Mouse (Mus musculus): Measurements from ENCODE around the gene Patz1. TPM values are rescaled to one million over a fixed set of nuclear protein-coding genes. Genes with fewer than 3 reads are reported as not detected.

The Patz1 gene
- polyA plus RNA-seq, 1 experiment from 2014 or later = 51.1 TPM

DNA sequence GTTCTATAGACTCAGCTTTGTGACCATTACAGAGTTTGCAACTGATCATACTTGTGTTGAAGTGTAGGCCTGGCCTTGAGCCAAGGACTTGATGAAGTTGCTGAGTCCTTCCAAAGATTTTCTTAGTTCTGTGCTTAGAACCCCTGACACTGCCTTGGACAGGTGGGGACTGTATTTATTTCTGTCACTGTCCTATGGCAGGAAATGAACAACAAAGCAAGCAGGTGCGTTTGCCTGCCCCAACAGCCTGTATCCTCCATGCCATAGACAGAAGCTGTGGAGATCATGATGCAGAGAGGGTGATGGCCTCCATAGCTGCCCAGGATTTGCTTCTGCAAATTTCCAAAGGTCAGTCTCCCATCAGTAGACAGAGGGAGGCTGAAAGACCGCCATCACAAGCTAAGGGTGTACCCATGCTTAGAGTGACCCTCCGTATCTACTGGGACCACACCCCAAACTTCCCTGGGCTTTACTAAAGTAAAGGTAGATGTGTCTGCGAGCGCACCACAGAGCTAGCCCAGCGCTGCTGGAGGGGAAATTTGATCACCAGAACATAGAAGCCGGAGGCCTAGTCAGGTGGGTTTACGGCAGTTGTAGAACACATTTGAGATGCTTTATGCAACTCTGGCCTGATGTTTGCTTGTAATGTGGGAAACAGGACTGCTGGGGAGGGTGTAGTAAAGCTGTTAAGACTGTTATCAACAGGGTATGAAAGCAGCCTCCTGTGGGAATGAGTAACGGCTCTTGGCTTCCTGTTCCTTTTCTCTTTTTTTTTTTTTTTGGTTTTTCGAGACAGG, 22.3 kb downstream of the Patz1 start:
- Histone ChIP-seq H3K9me3 (ENCODE audit: control insufficient read depth, low read depth, low read length) (no peaks in the 10 kb centered on the region), H3K4me1 (ENCODE audit: control insufficient read depth, insufficient read depth, low read length) (no peaks in the 10 kb centered on the region; the same call in 1 of the 2 replicates), H3K36me3 (ENCODE audit: control insufficient read depth, insufficient read depth, low read length) (peaks cover 57% of the 10 kb centered on the region), H3K27me3 (ENCODE audit: control insufficient read depth, insufficient read depth, low read length) (no peaks in the 10 kb centered on the region), H3K9ac (replicated peaks; ENCODE audit: low read depth, low read length) (no peak overlapping the region), H3K4me3 (ENCODE audit: low read depth, low read length) (no peak overlapping the region), H3K4me2 (replicated peaks; ENCODE audit: low read depth, low read length) (no peak overlapping the region), H3K27ac (ENCODE audit: low read length) (no peak overlapping the region)
- no peak for ATAC-seq (ENCODE audit: insufficient number of reproducible peaks, insufficient read depth, low FRiP score, low read depth)
- WGBS = 86% methylated on average over 9 of the region's 10 CpGs

DNA sequence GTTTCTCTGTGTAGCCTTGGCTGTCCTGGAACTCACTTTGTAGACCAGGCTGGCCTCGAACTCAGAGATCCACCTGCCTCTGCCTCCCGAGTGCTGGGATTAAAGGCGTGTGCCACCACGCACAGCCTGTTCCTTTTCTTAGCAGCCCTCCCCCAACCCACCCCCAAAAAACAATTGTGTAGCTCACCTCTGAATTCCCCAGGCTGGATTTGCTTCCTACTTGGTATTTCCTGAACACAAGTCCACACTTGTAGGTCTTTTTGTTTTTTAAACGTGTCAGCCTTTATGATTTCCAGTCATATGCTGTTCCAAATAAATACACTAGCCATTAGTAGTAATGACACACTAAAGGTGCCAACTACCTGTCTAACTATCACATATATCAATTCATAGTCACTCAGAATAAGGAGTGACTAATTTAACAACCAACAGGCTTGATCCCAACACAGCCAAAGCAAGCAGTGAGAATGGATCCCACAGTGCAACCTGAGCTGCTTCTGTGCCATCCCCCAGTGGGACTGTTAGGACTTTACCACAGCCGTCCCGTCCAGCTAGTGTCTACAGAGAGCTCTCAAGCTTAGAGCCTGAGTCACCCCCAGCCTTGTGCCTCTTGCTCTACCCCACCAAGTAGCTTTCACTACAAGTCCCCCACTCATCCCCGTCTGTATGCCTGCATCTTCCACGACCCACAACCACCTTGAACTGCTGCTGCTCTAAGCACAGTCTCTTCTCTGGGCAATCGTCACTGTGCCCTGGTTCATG, 23.1 kb downstream of the Patz1 start:
- no peak overlapping the region for H3K4me3 ChIP-seq (ENCODE audit: low read depth, low read length)
- no peaks in the 10 kb centered on the region for H3K27me3 ChIP-seq (ENCODE audit: control insufficient read depth, insufficient read depth, low read length)
- no peak overlapping the region for H3K27ac ChIP-seq (ENCODE audit: low read length)
- H3K4me2 ChIP-seq (replicated peaks; ENCODE audit: low read depth, low read length) = no peak overlapping the region
- no peak overlapping the region for H3K9ac ChIP-seq (replicated peaks; ENCODE audit: low read depth, low read length)
- WGBS = 84% methylated on average over 9 of the region's 10 CpGs
- no peaks in the 10 kb centered on the region; the same call in 1 of the 2 replicates for H3K4me1 ChIP-seq (ENCODE audit: control insufficient read depth, insufficient read depth, low read length)
- H3K36me3 ChIP-seq (ENCODE audit: control insufficient read depth, insufficient read depth, low read length) = peaks cover 50% of the 10 kb centered on the region
- no peaks in the 10 kb centered on the region for H3K9me3 ChIP-seq (ENCODE audit: control insufficient read depth, low read depth, low read length)
- ATAC-seq (ENCODE audit: insufficient number of reproducible peaks, insufficient read depth, low FRiP score, low read depth) = no peak

DNA sequence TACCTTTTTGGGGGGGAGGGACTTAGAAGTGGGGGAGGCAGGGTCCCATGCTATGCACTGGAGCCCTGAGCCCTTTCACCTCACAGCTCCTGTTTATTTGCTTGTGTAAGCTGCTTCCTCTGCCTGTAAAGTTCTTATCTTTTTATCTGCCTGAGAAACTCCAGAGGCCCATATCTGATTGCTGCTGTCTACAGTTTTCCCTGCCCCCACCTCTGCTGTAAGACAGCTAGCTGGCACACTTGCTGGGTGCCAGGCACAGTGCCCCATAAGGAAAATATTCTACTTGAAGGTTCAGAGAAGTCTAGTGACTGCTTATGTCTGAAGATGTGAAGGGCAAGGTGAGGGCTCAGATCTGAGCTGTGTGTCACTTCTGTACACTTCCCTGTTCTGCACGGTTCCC, 24.6 kb downstream of the Patz1 start:
- WGBS = 89% methylated on average over 1 of the region's 1 CpGs
- Histone ChIP-seq H3K27ac (ENCODE audit: low read length) (no peak overlapping the region), H3K27me3 (ENCODE audit: control insufficient read depth, insufficient read depth, low read length) (no peaks in the 10 kb centered on the region), H3K9me3 (ENCODE audit: control insufficient read depth, low read depth, low read length) (0 out of 2 replicates have a peak, but pooled peaks cover 3% of the 10 kb centered on the region), H3K4me1 (ENCODE audit: control insufficient read depth, insufficient read depth, low read length) (no peaks in the 10 kb centered on the region; the same call in 1 of the 2 replicates), H3K4me2 (replicated peaks; ENCODE audit: low read depth, low read length) (no peak overlapping the region), H3K9ac (replicated peaks; ENCODE audit: low read depth, low read length) (no peak overlapping the region), H3K36me3 (ENCODE audit: control insufficient read depth, insufficient read depth, low read length) (peaks cover 34% of the 10 kb centered on the region), H3K4me3 (ENCODE audit: low read depth, low read length) (no peak overlapping the region)
- no peak for ATAC-seq (ENCODE audit: insufficient number of reproducible peaks, insufficient read depth, low FRiP score, low read depth)

DNA sequence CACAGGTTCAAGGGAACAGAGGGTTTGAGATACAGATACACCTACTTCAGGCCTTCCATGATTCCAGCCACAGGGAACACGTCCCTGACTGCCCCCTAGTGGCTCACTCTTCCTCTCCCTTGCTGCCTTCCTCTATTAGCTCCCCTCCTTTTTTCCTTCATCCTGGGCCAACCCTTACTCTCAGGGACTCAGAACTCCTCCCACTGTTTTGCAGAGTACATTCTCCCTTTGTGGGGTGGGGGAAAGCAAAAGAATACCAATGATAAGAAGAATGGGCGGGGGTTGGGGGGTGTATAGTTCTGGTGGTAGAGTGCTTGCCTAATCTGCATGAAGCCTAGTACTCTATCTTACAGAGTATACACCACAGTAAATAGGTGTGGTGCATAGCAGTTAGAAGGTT, 25.5 kb downstream of the Patz1 start:
- Histone ChIP-seq H3K4me2 (replicated peaks; ENCODE audit: low read depth, low read length) (no peak overlapping the region), H3K9me3 (ENCODE audit: control insufficient read depth, low read depth, low read length) (0 out of 2 replicates have a peak, but pooled peaks cover 3% of the 10 kb centered on the region), H3K36me3 (ENCODE audit: control insufficient read depth, insufficient read depth, low read length) (peaks cover 26% of the 10 kb centered on the region), H3K9ac (replicated peaks; ENCODE audit: low read depth, low read length) (no peak overlapping the region), H3K4me3 (ENCODE audit: low read depth, low read length) (no peak overlapping the region), H3K27me3 (ENCODE audit: control insufficient read depth, insufficient read depth, low read length) (no peaks in the 10 kb centered on the region), H3K4me1 (ENCODE audit: control insufficient read depth, insufficient read depth, low read length) (no peaks in the 10 kb centered on the region; the same call in 1 of the 2 replicates), H3K27ac (ENCODE audit: low read length) (no peak overlapping the region)
- ATAC-seq (ENCODE audit: insufficient number of reproducible peaks, insufficient read depth, low FRiP score, low read depth) = peak; percentile 60; the same call in 1 of the 2 replicates
- 33% methylated on average over 2 of the region's 2 CpGs for WGBS

DNA sequence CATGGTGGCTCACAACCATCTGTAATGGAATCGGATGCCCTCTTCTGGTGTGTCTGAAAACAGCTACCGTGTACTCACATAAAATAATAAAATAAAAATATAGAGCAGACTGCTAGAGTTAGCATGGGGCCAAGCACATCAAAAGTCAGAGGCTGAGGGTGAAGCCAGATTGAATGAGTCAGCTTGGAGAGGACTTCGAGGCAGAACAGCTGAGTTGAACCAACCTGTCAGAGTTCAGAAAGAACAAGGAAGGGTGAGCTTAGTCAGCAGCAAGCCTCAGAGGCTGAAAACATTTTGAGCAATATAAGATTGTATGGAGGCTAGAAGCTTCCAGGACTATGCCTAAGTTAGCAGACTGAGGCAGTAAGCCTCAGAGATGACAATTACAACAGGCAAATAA, 29.6 kb downstream of the Patz1 start:
- WGBS = 78% methylated on average over 3 of the region's 3 CpGs
- 0 out of 2 replicates have a peak, but pooled peaks cover 3% of the 10 kb centered on the region for H3K9me3 ChIP-seq (ENCODE audit: control insufficient read depth, low read depth, low read length)
- no peak for ATAC-seq (ENCODE audit: insufficient number of reproducible peaks, insufficient read depth, low FRiP score, low read depth)
- H3K36me3 ChIP-seq (ENCODE audit: control insufficient read depth, insufficient read depth, low read length) = no peaks in the 10 kb centered on the region
- no peak overlapping the region for H3K9ac ChIP-seq (replicated peaks; ENCODE audit: low read depth, low read length)
- no peak overlapping the region for H3K27ac ChIP-seq (ENCODE audit: low read length)
- no peak overlapping the region for H3K4me3 ChIP-seq (ENCODE audit: low read depth, low read length)
- H3K4me2 ChIP-seq (replicated peaks; ENCODE audit: low read depth, low read length) = no peak overlapping the region
- H3K27me3 ChIP-seq (ENCODE audit: control insufficient read depth, insufficient read depth, low read length) = no peaks in the 10 kb centered on the region
- H3K4me1 ChIP-seq (ENCODE audit: control insufficient read depth, insufficient read depth, low read length) = no peaks in the 10 kb centered on the region; the same call in 1 of the 2 replicates

- WGBS = 76% methylated on average over 5 of the region's 5 CpGs
- no peak overlapping the region for H3K4me3 ChIP-seq (ENCODE audit: low read depth, low read length)
Measured at GRCm38 (mm10) chr11:3328271-3328670, 39.6 kb downstream of the Patz1 start.

DNA sequence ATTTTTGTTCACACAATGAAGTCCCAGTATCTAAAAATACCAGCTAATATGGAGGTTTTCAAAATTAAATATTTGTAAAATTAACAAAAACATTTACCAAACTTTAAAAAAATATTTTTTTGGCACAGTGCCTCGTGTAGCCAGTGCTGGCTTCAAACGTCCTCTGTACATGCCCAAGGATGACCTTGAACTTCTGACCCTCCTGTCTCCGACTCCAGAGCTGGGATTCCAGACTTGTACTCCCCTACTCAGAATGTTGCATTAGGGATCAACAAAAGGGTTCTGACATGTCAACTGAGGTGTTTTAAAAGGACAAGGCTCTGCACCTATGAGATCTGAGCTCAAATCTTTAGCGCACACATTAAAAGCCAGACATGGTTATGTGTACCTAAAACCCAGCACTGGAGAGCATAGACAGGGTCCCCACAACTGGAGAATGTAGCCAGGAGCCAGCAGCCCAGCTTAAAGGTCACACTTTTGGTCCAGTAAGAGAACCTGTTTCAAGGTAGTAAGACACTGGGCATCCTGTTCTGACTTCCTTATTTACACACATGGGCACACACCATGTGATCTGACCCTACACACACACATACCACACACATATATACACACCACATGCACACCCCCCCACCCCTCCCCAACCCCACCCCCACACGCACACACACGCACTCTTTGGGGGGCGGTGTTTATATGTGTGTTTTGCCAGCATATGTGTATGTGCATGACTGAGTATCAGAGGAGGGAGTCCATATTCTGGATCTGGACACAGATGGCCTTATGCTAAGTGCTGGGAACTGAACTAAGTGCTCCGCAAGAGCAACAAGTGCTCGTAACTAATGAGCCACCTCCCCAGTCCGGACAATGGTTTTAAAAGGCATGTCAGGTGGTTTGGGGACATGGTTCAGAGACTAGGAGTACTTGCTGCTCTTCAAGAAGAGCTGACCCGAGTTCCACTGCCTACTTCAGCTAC, 40.4 kb downstream of the Patz1 start:
- no peak overlapping the region for H3K4me3 ChIP-seq (ENCODE audit: low read depth, low read length)
- no peak overlapping the region for H3K4me2 ChIP-seq (replicated peaks; ENCODE audit: low read depth, low read length)
- no peak overlapping the region for H3K27ac ChIP-seq (ENCODE audit: low read length)
- H3K4me1 ChIP-seq (ENCODE audit: control insufficient read depth, insufficient read depth, low read length) = peaks cover 11% of the 10 kb centered on the region
- ATAC-seq (ENCODE audit: insufficient number of reproducible peaks, insufficient read depth, low FRiP score, low read depth) = no peak
- 71% methylated on average over 11 of the region's 11 CpGs for WGBS
- H3K27me3 ChIP-seq (ENCODE audit: control insufficient read depth, insufficient read depth, low read length) = no peaks in the 10 kb centered on the region
- H3K9me3 ChIP-seq (ENCODE audit: control insufficient read depth, low read depth, low read length) = no peaks in the 10 kb centered on the region
- no peak overlapping the region for H3K9ac ChIP-seq (replicated peaks; ENCODE audit: low read depth, low read length)
- no peaks in the 10 kb centered on the region for H3K36me3 ChIP-seq (ENCODE audit: control insufficient read depth, insufficient read depth, low read length)

More at GRCm38 (mm10) chr11:3328271-3328670, 39.6 kb downstream of the Patz1 start:
- H3K36me3 ChIP-seq (ENCODE audit: control insufficient read depth, insufficient read depth, low read length) = no peaks in the 10 kb centered on the region
- no peak for ATAC-seq (ENCODE audit: insufficient number of reproducible peaks, insufficient read depth, low FRiP score, low read depth)
- no peaks in the 10 kb centered on the region for H3K9me3 ChIP-seq (ENCODE audit: control insufficient read depth, low read depth, low read length)
- H3K27me3 ChIP-seq (ENCODE audit: control insufficient read depth, insufficient read depth, low read length) = no peaks in the 10 kb centered on the region
- peaks cover 11% of the 10 kb centered on the region for H3K4me1 ChIP-seq (ENCODE audit: control insufficient read depth, insufficient read depth, low read length)
- H3K4me2 ChIP-seq (replicated peaks; ENCODE audit: low read depth, low read length) = no peak overlapping the region
- H3K27ac ChIP-seq (ENCODE audit: low read length) = no peak overlapping the region
- no peak overlapping the region for H3K9ac ChIP-seq (replicated peaks; ENCODE audit: low read depth, low read length)

Measured in stomach, embryonic 14.5 days (tissue).